Mouse (Mus musculus) liver (tissue): ENCODE measurements around the gene Ambn.
"Not testable (repeated sequence)": the region's sequence is repeated elsewhere in the genome, so short reads cannot be mapped to it uniquely, and the experiment has no call there.

Experiments used
- DNase-seq: peaks from one replicate; pipeline ENCODE4 v3.0.0-alpha.2; 2020; ENCODE audit warnings: mixed read lengths

The Ambn gene

DNA sequence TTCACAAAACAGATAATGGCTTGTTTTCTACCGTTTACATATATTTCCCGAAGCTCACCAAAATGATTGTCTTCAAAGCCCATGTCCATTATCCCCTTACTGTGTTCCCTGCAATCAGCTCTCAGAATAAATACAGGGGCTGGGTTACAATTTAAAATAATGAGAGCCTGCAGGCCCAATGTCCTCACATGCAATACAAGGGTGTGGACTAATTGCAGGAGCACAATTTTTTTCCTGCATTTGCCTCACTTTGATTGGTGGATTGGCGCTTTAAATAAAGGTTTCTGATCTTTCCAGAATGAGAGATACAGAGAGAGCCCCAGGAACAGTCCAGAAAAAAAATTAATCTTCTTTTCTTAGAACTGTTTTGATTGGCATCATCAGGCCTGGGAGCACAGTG is at the start of gene Ambn:
Gene Ambn, plus strand, starts transcription at position 301 of the 400 bp plus-strand sequence.
- DNase-seq = no peak

DNA sequence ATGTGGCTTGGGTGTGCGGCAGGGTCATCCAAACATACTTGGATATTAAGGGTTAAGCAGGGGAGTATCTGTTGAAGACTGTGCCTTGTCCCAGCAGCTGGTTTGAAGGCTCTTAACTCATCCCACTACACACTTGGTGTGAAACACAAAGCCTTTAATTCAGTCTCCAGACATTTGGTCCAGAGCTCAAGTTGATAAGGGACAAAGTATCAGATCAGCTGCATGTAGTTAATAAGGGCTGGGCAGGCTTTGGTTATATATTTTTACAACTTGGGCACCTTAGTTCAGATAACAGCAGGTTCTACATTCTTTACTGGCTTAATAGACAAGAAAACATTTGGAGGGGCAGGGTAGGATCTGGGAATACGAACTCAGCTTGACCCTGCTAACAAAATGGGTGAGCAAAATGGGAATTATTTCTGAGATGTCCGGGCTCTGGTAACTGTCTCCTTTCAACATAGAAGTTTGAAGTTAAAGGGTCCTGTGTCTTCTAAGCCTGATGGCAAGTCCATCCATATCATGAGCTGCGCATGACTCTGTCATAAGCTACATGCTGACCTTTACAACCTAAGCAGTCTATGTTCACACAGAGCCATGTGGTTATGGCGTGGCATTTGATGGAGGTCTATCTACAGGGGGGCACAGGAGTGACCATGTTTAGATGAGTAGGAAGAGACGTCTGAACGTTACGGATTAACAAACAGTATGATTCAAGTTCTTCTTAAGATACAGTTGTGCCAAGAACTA is 35.3 kb upstream of the Ambn start:
- DNase-seq = no peak

DNA sequence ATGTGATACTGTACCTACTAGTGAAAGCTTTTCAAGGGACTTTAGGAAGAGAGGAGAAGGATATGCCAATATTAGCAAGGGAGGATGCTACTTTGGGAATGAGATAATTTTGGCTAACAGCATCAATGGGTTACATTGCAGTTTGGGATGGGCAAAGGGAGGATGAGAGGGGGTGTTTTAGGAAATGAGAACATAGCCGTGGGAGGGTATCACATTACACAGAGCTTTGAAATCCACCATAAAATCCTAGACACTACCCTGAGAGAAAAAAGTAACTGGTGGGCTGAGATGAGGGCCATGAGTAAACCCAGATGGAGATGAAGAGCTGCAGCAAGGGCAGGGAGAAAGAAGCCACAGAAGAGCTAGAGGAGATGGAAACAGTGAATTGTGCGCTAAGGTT is 30.9 kb upstream of the Ambn start:
- not testable (repeated sequence) for DNase-seq

DNA sequence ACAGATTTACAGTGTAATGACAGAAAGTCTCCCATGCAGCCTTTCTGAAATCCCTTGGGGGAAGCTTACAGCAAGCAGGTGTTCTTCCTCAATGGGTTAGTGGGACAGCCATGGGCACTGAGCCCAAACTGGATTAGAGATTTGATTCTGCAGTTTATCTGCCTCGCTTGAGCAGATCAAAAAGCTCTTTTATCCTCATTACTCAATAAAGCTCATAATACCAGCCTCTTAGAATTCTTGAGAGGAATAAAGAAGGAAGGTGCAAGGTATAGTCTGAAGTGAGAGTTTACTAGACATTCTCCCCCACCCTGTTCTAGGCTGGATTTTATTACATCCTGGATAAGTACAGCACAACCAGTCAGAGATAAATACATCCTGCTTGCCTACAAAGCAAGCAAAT is 29.0 kb upstream of the Ambn start:
- DNase-seq = no peak

DNA sequence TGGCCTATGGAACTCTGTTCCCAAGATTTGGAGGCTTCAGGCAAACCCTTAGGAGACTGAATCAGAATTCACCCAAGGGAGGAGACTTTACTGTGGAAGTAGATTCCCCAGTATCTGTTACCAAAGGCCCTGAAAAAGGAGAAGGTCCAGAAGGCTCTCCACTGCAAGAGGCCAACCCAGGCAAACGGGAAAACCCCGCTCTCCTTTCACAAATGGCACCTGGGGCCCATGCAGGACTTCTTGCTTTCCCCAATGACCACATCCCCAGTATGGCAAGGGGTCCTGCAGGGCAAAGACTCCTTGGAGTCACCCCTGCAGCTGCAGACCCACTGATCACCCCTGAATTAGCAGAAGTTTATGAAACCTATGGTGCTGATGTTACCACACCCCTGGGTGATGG is 11.7 kb downstream of the Ambn start:
- no peak for DNase-seq

DNA sequence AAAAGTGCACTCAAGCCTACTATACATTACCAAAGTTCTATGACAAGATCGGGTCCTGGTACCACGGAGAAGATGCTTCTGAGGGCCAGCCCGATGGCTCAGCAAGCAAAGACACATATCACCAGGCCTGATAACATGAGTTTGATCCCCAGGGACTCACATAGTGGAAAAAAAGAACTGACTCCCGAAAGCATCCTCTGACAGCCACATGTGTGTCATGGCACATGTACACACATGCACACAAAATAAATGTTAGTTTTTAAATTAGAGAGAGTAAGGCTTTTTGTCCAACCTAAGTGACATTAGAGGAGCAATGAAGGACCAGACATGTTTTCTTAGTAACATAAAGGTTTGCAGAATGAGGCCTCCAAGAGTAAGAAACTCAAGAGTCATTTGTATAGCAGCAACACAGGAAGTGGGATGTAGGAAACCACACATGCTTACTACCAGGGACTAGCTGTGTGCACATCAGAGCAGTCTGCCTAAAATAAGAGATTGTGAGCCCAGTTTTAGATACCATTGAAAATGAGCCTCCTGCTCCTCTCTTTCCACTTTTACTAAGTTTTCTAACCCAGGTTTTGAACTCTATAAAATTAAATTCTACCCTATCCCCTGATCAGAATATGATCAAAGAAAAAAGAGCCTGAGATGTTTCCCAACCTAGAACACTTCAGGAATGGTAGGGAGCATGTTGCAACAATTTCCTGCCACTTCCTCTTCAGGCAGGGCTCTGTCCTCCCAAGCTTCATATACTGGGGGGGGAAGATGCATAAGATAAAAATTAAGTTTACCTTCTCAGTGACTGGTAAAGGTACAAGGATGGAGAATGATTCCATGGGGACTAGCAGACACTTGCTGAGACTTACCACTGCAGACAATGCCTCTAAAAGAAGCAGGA is 13.3 kb downstream of the Ambn start:
- no peak for DNase-seq

DNA sequence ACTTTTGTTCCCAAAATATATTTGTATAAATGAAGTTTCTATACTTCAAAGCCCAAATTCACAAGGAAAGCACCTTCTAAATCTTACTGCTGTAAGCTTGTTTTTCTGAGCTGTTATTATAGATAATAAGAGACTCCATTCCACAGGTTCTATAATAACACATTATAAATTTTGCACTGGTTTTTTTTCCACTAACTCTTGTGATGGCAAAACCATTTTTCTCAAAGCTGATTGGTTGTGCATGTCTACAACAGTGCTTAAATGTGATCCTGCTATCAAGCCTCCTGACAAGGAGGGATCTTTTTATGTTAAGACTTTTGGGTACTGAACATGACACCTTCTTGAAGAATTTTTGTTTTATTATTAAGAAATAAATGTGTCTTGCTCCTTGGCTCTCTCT is 31.9 kb downstream of the Ambn start, which contains the start of gene Enam:
Gene Enam, plus strand, starts transcription at position 301 of the 400 bp plus-strand sequence.
- DNase-seq = no peak

DNA sequence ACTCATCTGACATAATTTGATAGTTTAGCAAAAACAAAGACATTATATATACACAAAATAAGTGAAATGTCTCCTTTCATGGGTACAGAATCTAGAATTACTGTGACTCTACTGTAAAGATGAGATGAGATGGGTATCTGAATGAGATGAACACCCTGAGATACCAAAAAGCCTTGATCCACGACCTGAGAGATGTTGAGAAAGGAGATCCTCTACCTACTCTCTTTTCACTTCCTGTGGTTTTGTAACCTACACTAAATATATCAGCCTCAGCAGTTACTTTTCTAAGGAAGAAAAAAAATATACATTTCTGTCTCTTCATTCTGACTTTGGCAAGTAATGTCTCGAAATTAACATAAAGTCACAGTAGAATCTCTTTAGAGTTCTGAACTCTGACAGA is 33.2 kb downstream of the Ambn start:
- no peak for DNase-seq

DNA sequence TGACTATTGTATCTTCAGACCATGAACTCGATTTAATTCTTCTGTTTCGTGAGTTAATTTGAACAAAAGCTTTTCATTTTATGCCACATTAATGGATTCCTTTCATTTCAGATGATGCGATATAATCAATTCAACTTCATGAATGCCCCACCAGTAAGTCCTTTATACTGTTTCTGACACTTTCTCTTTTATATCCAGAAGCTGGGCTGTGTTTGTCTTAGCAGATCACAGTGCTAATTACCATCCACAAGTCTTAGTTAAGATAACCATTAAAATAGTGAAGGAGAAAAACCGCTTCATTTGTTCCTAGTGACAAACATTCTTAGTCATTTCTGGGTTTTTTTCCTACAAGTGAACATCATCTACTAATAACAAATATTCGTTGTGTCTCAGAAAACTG is 35.3 kb downstream of the Ambn start:
- DNase-seq = no peak

DNA sequence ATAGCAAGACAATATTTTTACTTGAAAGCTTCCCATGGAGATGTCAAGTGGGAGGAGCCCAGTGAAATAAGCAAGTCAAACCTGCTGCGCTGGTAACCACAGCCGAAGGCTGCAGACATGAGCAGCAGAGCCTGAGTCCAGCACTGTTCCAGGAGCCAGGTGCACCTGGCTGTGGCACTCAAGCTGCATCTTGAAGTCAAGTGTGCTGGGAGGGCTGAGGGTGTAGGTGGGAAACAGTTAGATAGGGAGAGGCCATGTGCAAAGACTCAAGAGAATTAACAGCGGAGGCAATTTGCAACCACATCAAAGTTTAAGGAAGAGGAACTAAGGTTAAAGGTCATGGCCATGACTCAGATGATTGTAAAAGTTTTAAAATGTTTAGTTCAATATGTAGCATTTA is 44.0 kb downstream of the Ambn start:
- DNase-seq = no peak

DNA sequence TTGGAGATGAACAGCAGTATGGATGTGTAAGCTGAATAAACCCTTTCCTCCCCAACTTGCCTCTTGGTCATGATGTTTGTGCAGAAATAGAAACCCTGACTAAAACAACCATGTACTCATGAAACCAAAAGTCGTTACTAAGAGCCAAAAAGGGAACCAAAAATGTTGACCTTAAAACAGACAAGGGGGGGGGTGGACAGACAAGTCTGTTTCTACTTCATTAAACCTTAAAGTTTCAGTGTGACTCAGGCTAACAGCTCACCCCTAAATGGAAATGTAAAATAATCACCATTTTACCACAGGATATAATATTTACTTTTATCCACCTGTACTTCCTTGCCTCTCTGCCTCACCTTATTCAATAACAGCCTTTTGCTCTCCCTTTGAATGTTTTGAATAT is 52.8 kb downstream of the Ambn start:
- DNase-seq = no peak

DNA sequence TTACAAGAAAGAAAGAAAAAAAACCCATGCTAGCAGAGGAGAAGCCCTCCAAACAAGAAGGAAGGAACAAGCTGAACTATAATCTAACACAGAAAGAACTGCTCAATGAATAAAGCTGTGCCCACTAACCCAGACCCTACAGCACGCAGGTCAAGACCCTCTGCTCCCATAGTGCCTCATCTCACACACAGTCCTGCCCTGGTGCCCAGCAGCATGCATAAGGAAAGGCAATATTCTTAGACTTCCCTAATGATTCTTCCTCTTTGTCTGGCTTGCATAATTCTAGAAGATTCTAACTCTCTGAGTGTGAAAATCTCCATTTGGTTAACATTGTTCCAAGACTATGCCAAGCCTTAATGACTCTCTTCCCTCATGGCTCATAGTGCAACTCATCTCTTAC is 53.2 kb downstream of the Ambn start:
- no peak for DNase-seq
